Mouse (Mus musculus) forebrain, postnatal 0 days (tissue): ENCODE results near the gene Nelfb. TPM values are rescaled to one million over a fixed set of nuclear protein-coding genes. Genes with fewer than 3 reads are reported as not detected.

Source experiments
- ATAC-seq: fragments of 200-750 bp; cut with Nextera tagmentation; 2 replicates; pipeline ENCODE4 v1.8.0; 2017; ENCODE audit warnings: mild to moderate bottlenecking, moderate library complexity
- DNase-seq: peaks from one replicate; pipeline ENCODE4 v3.0.0-alpha.2; 2015
- H3K27ac ChIP-seq: fragments of 300-500 bp; sonication (generic); 2 replicates; pipeline ENCODE4 v1.5.1; 2014; ENCODE audit warnings: low read depth, mild to moderate bottlenecking, antibody characterized with exemption, low read length, moderate library complexity, mixed read lengths
- H3K27me3 ChIP-seq: fragments of 300-500 bp; sonication (generic); 2 replicates; pipeline ENCODE4 v1.6.1; 2014; ENCODE audit warnings: mild to moderate bottlenecking, low read length, mixed read lengths; ENCODE audit not compliant: insufficient read depth
- H3K36me3 ChIP-seq: fragments of 300-500 bp; sonication (generic); 2 replicates; pipeline ENCODE4 v1.6.1; 2014; ENCODE audit warnings: mild to moderate bottlenecking, moderate library complexity; ENCODE audit not compliant: insufficient read depth
- H3K4me1 ChIP-seq: fragments of 300-500 bp; sonication (generic); 2 replicates; pipeline ENCODE4 v1.6.1; 2014; ENCODE audit warnings: antibody characterized with exemption; ENCODE audit not compliant: insufficient read depth
- H3K4me2 ChIP-seq: fragments of 300-500 bp; sonication (generic); 2 replicates; pipeline ENCODE4 v1.6.1; 2014; ENCODE audit warnings: low read depth, mild to moderate bottlenecking, moderate library complexity
- H3K4me3 ChIP-seq: fragments of 300-500 bp; sonication (generic); 2 replicates; pipeline ENCODE4 v1.5.1; 2014; ENCODE audit warnings: low read depth, low read length, mixed read lengths
- H3K9ac ChIP-seq: fragments of 300-500 bp; sonication (generic); 2 replicates; pipeline ENCODE4 v1.6.1; 2014; ENCODE audit warnings: mild to moderate bottlenecking
- H3K9me3 ChIP-seq: fragments of 300-500 bp; sonication (generic); 2 replicates; pipeline ENCODE4 v1.6.1; 2016; ENCODE audit warnings: low read length
- CTCF ChIP-seq: sonication (generic); IDR thresholded peaks from 2 replicates; pipeline ENCODE4 v1.5.1; 2016; ENCODE audit warnings: antibody characterized with exemption, control low read depth, low read depth
- WGBS: fragments of 180-500 bp; shearing (Covaris S2); extraction: QIAGEN DNeasy Blood & Tissue Kit; methylation state at CpG from one replicate; pipeline ENCODE4 v1.1.7; 2014; 5-methylcytosine and 5-hydroxymethylcytosine counted together
- polyA plus RNA-seq: library from polyadenylated mRNA; unstranded; fragments of >200 nt; fragmentation: Nextera tagmentation; extraction: Ambion mirVana; gene quantifications from 2 replicates; pipeline ENCODE4 v1.2.1, GENCODE M21; 2015
- total RNA-seq: library from RNA; depleted of rRNA; stranded (reverse); fragments of >200 nt; gene quantifications from 2 replicates; pipeline ENCODE4 v1.2.3, GENCODE M21; 2014

The Nelfb gene
- total and polyA plus RNA-seq, 2 experiments from 2014 or later, result 76.1 to 115 TPM

GRCm38 (mm10) chr2:25182664-25183063 lies 28.6 kb downstream of the Nelfb start:
- WGBS, result 6% methylated on average over 6 of the region's 6 CpGs
- H3K4me1 ChIP-seq, result 0 out of 2 replicates have a peak, but pooled peaks cover 13% of the 10 kb centered on the region
- H3K9me3 ChIP-seq, result no peaks in the 10 kb centered on the region
- DNase-seq (no peak), ATAC-seq (no peak)
- 0 out of 2 replicates have a peak overlapping the region, but pooled peaks have one; percentile 62 for H3K9ac ChIP-seq
- H3K4me2 ChIP-seq, result peak overlapping the region; percentile 87
- H3K27me3 ChIP-seq, result no peaks in the 10 kb centered on the region
- no peaks in the 10 kb centered on the region for H3K36me3 ChIP-seq
- TF ChIP-seq CTCF, result no peak
- no peak overlapping the region for H3K27ac ChIP-seq
- peak overlapping the region; percentile 64 for H3K4me3 ChIP-seq

- H3K4me1 ChIP-seq, result 0 out of 2 replicates have a peak, but pooled peaks cover 13% of the 10 kb centered on the region
- no peak for DNase-seq
- ATAC-seq, result no peak
These were observed 29.3 kb downstream of the Nelfb start for GRCm38 (mm10) chr2:25181891-25182397.

GRCm38 (mm10) chr2:25180973-25181890 lies 30.1 kb downstream of the Nelfb start:
- WGBS, result 2% methylated on average over 99 of the region's 100 CpGs
- ATAC-seq, result peak; percentile 26
- Histone ChIP-seq H3K27ac (peak overlapping the region; percentile 76), H3K4me2 (peak overlapping the region; percentile 87), H3K36me3 (no peaks in the 10 kb centered on the region), H3K27me3 (no peaks in the 10 kb centered on the region), H3K9ac (peak overlapping the region; percentile 62), H3K9me3 (no peaks in the 10 kb centered on the region), H3K4me3 (peak overlapping the region; percentile 64), H3K4me1 (0 out of 2 replicates have a peak, but pooled peaks cover 13% of the 10 kb centered on the region)
- peak; percentile 1; the same call in 1 of the 2 replicates for TF ChIP-seq CTCF
- peak; percentile 56 for DNase-seq

More at GRCm38 (mm10) chr2:25181891-25182397, 29.3 kb downstream of the Nelfb start:
- Histone ChIP-seq H3K27ac (peak overlapping the region; percentile 76), H3K36me3 (no peaks in the 10 kb centered on the region), H3K4me3 (peak overlapping the region; percentile 64), H3K9ac (peak overlapping the region; percentile 62), H3K4me2 (peak overlapping the region; percentile 87), H3K27me3 (no peaks in the 10 kb centered on the region), H3K9me3 (no peaks in the 10 kb centered on the region)
- WGBS, result 1% methylated on average over 17 of the region's 17 CpGs
- TF ChIP-seq CTCF, result no peak

GRCm38 (mm10) chr2:25180478-25180903 lies 30.8 kb downstream of the Nelfb start, which contains the start of gene Nrarp:
Nrarp (plus strand) TSS chr2:25180758.
- no peaks in the 10 kb centered on the region for H3K9me3 ChIP-seq
- TF ChIP-seq CTCF, result peak; percentile 69
- H3K36me3 ChIP-seq, result no peaks in the 10 kb centered on the region
- peak within 1 kb of the TSS; percentile 87 for H3K4me2 ChIP-seq
- peak within 1 kb of the TSS; percentile 64 for H3K4me3 ChIP-seq
- H3K27me3 ChIP-seq, result no peaks in the 10 kb centered on the region
- ATAC-seq (peak; percentile 88), DNase-seq (peak; percentile 93)
- H3K27ac ChIP-seq, result peak within 1 kb of the TSS; percentile 79
- whole genome bisulfite sequencing, result under 1% methylated on average over 35 of the region's 35 CpGs
- H3K4me1 ChIP-seq, result peaks cover 12% of the 10 kb centered on the region; the same call in 1 of the 2 replicates
- peak within 1 kb of the TSS; percentile 62 for H3K9ac ChIP-seq

GRCm38 (mm10) chr2:25179566-25180217 lies 31.6 kb downstream of the Nelfb start:
- H3K27ac ChIP-seq, result peak overlapping the region; percentile 79
- H3K27me3 ChIP-seq, result no peaks in the 10 kb centered on the region
- TF ChIP-seq CTCF, result no peak
- DNase-seq (no peak), ATAC-seq (no peak)
- no peaks in the 10 kb centered on the region for H3K36me3 ChIP-seq
- 27% methylated on average over 15 of the region's 15 CpGs for WGBS
- peak overlapping the region; percentile 87 for H3K4me2 ChIP-seq
- peak overlapping the region; percentile 25; the same call in 1 of the 2 replicates for H3K9ac ChIP-seq
- peak overlapping the region; percentile 64 for H3K4me3 ChIP-seq
- peaks cover 10% of the 10 kb centered on the region; the same call in 1 of the 2 replicates for H3K4me1 ChIP-seq
- H3K9me3 ChIP-seq, result no peaks in the 10 kb centered on the region

- WGBS, result 18% methylated on average over 10 of the region's 10 CpGs
- no peaks in the 10 kb centered on the region for H3K36me3 ChIP-seq
- peaks cover 10% of the 10 kb centered on the region; the same call in 1 of the 2 replicates for H3K4me1 ChIP-seq
- peak overlapping the region; percentile 78 for H3K27ac ChIP-seq
- H3K4me2 ChIP-seq, result 0 out of 2 replicates have a peak overlapping the region, but pooled peaks have one; percentile 13
- ATAC-seq, result peak; percentile 18
- TF ChIP-seq CTCF, result no peak
- peak overlapping the region; percentile 14; the same call in 1 of the 2 replicates for H3K9ac ChIP-seq
- no peaks in the 10 kb centered on the region for H3K27me3 ChIP-seq
- DNase-seq, result no peak
- no peaks in the 10 kb centered on the region for H3K9me3 ChIP-seq
- H3K4me3 ChIP-seq, result no peak overlapping the region
These were observed 32.9 kb downstream of the Nelfb start for GRCm38 (mm10) chr2:25178285-25178972.
